Mouse (Mus musculus) bone marrow macrophage, adult 2 months (primary cell): Measurements from ENCODE around the gene Tubgcp2.

Experiments used
- CTCF ChIP-seq: IDR thresholded peaks from 2 replicates; pipeline ENCODE4 v1.5.1; 2012; ENCODE audit warnings: low read depth, mild to moderate bottlenecking, low read length, moderate library complexity
- POLR2A ChIP-seq: IDR thresholded peaks from 2 replicates; pipeline ENCODE4 v1.6.1; 2012; ENCODE audit warnings: mild to moderate bottlenecking, low read depth, low read length, borderline replicate concordance

DNA sequence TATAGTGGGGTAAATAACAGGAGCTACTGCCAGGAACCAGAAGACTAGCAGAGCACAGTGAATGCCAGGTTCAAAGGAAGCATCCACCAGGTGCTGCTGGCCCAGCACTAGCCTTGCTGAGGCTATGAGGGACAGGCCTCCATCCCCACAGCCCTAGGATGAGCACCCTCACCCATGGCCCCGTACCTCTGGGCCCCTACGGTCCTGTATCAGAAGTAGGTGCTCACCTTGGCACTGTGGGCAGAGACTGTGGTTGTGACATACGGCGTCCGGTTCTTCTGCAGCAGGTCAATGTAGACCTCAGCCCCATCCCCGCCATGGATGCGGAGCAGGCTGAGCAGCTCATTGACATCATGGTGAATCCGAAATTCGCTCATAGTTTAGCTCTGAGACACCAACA is 3.1 kb downstream of the Tubgcp2 start:
- TF ChIP-seq CTCF (no peak), POLR2A (no peak)
